Mouse (Mus musculus): ENCODE data around the gene 1600014C10Rik.

The 1600014C10Rik gene

DNA sequence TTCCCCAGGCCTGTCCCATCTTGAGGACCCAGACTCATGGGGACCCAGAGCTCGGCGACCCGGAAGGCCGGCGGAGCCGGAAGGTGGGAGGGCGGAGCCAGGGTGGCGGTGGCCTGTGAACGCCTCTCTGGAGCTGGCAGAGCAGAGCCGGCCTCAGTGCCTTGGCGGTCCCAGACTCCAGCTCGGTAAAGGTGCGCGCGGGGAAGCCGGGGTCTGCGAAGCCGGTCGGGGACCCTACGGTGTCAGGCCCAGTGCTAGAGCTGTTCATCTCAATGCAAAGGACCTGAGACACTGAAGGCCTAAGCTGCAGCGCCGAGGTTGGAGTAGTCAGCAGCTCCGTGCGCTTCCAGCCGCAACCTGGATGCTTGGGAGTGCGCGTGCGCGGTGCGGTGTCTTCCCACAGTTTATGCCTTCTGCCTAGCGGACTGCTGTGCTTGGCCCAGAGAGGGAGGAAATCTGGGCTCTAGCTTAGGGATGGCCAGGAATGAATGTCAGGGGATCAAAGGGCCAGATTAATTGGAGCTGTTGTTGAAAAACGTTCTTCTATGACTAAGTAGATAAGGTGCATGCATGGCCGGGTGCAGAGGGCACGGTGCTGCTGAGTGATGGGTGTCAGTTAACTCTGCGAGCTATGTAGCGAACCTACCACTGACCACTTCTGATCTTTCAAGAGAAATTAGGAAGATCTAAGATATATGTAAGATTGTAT is 846 bp downstream of the 1600014C10Rik start:
- peak in 1 of 2 experiments; percentile 63 for DNase-seq (ENCODE audit: low read depth in 1 of 2, low spot score in 2 of 2)

DNA sequence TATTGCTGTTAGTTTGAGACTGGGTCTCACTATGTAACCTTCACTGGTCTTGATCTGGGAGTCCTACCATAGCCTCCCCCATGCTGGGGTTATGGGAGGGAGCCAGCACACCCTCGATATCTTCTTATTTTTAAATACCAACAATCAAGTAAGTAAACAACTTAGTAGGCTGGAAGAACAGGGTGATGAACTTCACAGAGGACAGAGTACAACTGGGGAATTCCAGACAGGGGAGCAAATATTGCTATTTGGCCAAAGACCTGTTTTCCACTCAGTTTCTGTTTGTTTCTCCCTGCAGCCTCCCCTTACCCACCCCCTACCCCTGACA is 1.4 kb downstream of the 1600014C10Rik start:
- no peak for DNase-seq (ENCODE audit: low read depth in 1 of 2, low spot score in 2 of 2)

DNA sequence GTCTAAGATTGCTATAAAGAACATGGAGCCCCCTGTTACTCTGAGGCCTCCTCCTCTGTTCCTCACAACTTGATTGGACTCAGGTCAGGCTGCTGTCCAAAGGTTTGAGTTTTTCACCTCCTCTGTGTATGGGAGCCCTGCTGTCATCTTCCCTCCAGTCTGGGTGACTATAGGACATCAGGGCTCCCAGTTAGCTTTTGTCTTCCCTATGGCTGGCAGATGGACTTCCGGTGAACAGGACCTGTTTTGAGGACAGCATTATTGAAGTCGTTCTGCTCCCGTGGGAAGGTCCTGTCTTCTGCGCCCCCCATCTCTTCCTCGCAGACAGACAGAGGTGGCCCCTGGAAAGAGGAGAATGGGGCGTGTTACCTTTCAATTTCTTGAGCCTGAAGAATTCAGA is 1.8 kb downstream of the 1600014C10Rik start:
- no peak for DNase-seq (ENCODE audit: low read depth in 1 of 2, low spot score in 2 of 2)

DNA sequence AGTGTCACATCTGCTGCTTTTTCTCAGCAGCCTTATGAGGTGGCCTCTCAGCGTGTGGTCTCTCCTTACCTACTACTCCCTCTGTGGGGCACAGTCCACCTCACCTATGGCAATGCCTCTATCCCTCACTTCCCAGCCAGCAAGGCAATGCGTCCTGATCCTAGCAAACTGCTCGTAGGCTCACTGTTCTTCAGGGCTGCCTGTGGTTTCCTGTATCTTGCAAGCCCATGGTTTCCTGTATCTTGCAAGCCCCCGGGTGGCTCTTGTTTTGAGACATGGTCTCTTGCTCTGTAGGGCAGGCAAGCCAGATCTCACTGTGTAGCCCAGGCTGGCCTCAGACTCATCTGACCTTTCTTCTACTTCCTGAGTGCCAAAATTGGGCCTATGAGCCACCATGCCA is 3.8 kb downstream of the 1600014C10Rik start:
- DNase-seq (ENCODE audit: low read depth in 1 of 2, low spot score in 2 of 2): no peak

DNA sequence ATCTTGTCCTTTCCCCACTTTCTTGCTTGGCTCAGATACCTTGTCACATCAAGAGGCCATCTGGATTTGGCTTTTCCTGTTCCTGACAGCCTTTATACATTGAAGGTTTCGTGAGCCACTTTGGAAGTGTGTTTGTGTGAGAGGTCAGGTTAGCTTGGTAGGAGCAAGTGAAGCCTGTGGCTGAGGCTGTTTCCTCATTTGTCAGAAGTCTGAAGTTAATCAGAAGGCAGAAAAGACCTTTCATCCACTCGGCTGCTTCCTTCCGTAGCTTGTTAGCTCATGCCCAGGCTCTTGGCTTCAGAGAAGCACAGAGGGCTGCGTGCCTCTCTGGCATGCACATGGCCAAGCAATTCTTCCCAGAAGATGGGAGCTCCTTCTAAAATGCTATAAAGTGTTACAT is 4.8 kb downstream of the 1600014C10Rik start:
- no peak for DNase-seq (ENCODE audit: low read depth in 1 of 2, low spot score in 2 of 2)

DNA sequence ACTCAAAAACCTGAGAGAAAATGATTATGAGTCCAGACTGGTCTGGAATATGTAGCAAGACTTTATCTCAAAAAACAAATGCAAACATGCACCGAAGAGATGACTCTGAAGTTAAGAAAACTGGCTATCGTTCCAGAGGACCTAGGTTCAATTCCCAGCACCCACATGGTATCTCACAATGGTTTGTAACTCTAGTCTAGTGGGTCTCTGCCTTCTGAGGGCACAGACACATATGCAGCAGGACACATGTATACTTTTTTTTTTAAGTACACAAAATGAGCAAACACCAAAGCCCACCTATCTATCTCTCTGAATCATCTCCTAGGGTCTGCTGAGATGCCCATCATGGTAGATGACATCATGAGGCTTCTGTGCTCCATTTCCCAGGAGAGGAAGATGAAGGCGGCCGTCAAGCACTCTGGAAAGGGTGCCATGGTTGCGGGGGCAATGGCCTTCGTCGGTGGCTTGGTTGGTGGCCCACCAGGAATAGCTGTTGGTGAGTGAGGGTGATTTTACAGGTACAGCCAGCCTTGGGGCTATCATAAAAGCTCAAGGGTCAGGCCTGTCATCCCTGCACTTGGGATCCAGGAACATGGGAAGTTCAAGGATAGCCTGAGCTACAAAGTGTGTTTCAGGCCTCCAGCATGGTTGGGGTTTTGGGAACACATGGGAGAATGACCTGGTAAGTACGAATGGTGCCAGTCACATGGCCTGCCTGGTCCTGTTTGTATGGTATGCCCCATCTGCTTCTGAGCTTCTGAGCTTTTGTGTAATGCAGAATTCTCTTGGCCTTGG is 5.5 kb downstream of the 1600014C10Rik start:
- no peak for DNase-seq (ENCODE audit: low read depth in 1 of 2, low spot score in 2 of 2)

DNA sequence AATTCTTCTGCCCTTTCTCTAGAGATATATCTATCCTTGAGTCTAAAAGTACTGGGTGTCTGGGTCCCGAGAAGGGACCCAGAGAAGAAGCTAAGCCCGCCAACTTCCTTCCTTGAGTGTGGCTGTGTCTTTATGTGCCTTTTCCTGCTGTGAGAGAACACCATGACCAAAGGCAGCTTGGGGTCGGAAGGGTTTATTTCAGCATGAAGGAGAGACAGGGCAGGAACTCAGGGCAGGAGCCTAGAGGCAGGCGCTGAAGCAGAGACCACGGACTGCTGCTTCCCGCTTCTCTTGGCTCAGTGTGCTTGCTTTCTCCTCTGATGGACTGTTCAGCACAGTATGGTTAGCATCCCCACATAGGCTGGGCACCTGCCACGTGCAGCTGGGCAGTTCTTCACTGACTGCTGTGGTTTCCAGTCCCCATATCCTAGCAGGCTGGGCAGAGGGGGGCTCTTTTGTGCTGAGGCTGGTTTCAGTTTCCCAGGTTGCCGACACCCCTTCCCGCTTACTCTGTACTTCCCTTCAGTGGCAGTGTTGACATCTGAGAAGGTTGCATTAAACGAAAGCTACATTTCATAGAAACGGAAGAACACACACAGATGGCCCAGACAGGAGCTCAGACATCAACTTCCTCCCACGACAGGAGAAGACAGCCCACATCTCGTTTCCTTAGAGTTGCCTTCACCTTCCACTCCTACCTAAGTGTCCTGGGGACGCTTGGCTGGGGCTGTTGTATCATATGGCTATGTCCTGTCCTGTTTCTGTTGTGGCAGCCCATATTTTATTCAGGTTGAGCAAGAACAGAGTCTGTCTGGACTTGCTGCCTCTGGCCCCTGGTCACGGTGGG is 6.3 kb downstream of the 1600014C10Rik start:
- peak; percentile 54 to 55 for DNase-seq (ENCODE audit: low read depth in 1 of 2, low spot score in 2 of 2)

DNA sequence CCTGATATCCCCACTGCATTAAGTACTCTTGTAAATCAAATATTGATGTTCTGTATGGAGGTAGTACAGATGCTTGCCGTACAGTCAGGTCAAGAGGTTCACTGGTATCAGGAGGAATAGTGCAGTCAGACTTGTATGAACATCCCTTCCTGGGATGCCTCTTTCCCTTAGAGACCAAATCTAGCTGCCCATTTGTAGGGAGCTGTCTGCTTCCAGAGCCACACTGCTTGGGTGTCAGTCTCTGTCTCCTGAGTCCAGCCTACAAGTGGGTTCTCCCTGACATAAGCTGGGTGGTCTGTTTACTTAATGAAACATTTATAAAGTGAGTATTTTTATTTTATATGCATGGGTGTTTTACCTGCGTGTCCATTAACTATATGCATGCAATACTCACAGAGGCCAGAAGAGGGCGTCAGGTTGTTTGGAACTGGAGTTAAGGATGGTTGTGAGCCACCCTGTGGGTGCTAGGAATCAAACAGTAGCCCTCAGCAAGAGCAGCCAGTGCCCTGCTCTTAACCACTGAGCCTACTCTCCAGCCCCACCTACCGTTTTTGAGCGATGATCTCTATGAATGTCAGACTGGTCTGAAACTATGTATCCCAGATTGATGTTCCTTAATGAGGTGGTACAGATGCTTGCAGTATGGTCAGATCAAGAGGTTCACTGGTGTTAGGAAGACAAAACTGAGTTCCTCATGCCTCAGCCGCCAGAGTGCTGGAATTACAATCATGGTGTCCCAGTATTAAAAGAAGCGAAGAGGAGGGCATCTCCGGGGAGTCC is 7.2 kb downstream of the 1600014C10Rik start:
- no peak for DNase-seq (ENCODE audit: low read depth in 1 of 2, low spot score in 2 of 2)

DNA sequence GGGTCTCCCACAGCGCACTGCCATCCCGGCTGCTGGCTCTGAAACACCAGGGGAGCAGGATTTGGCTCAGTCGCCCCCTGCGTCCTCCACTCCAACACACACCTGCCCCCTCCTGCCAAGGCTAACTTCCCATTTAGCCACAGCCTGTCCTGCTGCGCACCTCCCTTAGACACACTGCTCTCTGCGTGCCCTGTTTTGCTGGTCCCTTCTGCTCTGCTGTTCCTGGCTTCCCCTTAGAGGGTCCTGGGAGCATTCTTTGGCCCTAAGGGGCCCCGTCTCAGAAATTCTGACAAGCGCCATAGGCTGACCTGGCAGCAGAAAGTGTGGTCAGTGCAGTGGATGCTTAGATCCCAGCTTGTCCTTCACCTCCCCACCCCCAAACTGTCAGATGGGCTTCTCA is 8.1 kb downstream of the 1600014C10Rik start:
- no peak for DNase-seq (ENCODE audit: low read depth in 1 of 2, low spot score in 2 of 2)

DNA sequence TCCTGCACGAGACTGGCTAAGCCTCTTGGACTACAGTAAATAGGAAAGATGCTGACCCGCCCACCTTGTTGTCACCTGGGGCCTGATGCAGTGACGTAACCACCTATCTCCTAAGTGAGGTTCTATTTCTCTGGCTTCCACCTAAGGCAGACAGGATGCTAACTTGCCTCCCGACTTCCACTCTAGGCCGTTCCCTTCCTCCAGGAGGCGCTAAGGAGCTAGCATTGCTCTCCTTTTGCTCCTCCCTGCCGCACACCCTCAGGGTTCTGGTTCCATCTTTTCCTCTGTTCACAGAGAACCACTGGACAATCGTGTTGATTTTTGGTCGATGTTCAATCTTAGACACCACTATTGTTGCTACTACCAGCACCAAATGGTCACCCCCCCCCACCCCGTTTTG is 8.6 kb downstream of the 1600014C10Rik start:
- DNase-seq (ENCODE audit: low read depth in 1 of 2, low spot score in 2 of 2): no peak

DNA sequence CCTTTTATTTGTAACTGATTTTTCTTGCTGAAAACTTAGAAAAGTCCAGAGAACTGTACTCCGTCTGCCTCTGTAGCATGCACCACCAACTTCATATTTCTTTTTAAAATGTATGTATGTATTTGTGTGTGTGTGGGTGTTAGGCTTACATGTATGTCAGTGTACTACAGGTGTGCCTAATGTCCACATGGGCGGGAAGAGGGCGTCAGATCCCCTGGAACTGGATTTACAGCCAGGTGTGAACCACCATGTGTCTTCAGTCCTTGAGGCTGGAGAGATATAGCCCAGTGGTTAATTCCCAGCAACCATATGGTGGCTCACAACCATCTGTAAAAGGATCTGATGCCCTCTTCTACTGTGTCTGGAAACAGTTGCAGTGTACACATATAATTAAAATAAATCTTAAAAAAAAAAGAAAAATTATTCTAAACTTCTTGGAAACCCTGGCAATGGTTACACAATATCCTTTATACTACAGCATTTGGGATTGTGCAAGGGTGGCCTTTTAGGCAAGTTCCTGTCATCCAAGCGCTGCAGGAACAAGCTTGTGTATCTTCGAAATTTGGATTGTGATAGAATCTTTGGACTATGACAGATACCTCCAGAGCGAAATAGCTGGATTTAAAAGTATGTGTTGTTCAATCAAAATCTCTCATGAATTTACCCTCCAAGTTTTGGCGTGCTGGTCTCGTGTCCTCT is 17.0 kb downstream of the 1600014C10Rik start:
- no peak for DNase-seq (ENCODE audit: low read depth in 1 of 2, low spot score in 2 of 2)

DNA sequence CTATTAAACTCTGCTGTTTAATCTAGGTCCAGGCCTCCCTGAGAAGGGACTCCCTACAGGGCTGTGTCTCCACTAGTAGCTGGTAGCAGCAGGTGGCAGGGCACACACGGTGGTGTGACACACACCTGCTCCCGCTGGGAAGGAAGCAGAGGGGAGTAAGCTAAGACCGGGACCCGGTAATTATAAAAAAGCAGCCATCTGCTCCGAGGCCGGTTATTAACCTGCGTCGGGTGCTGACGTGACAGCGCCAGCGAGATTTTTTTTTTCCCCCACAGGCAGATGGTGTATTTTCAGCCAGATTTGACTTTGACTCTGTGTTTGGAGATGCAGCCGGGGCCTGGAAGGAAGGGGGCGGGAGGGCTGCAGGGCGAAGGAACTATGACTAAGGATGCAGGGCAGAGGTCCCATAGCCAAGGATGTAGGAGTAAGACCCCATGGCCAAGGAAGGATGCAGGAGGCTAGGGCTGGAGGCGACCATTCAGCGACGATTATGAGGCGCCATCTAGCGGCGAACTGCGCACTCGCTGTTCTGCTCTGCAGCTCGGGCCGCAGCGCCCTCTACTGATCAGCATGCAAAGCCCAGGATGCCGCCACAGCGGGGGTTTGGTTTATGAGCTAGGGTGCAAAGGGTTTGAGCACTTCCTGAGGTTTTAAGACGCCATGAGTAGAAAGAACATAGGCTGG is 17.7 kb downstream of the 1600014C10Rik start:
- peak; percentile 57 to 75 for DNase-seq (ENCODE audit: low read depth in 1 of 2, low spot score in 2 of 2)

DNA sequence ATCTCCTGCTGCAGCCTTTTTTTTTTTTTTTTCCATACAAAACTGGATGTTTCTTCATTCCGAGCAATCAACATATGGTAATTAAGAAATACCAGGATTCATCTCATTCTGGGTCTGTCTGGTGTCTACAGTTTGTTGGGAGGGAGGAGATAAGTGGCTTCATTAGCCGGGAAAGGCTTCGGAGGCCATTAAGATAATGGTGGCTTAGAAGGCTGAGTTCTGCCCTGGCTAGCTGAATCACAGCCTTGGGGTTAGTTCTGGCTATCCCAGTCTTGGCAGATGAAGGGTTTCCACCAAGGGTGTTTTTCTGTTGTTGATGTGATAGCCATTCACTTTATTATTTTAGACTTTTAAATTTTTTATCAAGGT is 18.3 kb downstream of the 1600014C10Rik start:
- no peak for DNase-seq (ENCODE audit: low read depth in 1 of 2, low spot score in 2 of 2)

DNA sequence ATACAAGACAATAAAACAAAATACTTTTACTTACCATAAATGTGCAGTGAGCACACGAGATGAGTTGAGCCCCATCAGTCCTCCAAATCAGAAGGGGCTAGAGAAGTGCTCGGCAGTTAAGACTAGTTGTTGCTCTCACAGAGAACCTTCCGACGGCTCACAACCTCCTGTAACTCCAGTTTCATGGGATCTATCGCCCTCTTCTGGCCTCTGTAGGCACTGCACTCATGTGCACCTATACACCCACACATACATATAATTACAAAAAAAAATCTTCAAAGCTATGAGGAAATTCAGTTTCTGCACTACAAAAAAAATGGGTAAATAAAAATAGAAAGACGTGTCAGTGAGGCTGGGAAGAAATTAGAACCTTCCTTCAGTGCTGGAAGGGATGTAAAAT is 21.3 kb downstream of the 1600014C10Rik start:
- no peak for DNase-seq (ENCODE audit: low read depth in 1 of 2, low spot score in 2 of 2)

DNA sequence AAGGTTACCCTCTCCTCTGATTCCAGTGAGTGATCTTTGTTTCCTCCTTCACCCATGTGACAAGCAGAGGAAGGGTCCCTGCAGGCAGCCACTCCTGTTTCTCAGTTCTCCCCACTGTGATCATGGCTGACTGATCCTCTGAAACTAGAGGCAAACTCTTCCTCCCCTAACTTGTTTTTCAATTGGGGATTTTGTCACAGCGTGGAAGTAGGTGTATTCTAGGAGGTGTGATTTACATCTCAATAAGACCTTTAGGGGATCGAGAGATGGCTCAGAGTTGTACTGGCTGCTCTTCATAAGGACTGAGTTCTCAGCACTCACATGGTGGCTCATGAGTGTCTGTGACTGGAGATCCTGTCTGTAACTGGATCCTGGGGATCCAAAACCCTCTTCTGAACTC is 22.8 kb downstream of the 1600014C10Rik start:
- DNase-seq (ENCODE audit: low read depth in 1 of 2, low spot score in 2 of 2): no peak

DNA sequence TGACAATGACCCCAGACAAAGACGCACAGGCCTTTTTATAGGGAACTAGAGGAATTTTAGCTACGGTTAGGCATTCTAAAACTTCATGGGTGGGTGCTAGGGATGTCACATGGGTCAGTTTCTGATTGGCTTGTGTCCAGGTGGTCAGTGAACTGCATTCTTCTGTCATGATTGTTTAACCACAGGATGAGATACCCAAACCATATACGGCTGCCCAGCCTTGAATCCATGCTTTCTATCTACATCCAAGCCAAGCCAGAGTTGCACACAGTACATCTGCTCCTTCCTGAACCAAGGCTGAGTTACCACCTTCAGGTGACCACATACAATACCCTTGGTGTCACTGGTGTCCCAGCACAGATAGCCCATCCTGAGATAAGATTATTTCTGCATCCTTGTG is 23.5 kb downstream of the 1600014C10Rik start:
- no peak for DNase-seq (ENCODE audit: low read depth in 1 of 2, low spot score in 2 of 2)

DNA sequence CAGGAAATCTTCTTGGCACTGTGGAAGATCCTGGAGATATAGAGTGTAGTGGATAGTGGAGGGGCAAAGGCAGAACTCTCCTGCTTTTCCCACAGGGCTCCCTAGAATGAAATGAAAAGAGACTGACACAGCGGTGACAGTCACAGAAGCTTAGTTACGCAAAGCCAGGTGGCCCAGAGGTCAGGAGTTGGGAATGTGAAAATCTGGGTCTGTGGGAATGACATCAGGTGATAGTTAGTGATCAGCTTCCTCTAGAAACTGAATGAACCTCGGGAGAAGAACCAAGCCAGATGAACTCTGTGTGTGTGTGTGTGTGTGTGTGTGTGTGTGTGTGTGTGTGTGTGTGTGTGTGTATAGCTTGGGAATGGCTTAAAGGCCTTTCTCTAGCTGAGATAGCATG is 26.0 kb downstream of the 1600014C10Rik start:
- DNase-seq (ENCODE audit: low read depth in 1 of 2, low spot score in 2 of 2): no peak

DNA sequence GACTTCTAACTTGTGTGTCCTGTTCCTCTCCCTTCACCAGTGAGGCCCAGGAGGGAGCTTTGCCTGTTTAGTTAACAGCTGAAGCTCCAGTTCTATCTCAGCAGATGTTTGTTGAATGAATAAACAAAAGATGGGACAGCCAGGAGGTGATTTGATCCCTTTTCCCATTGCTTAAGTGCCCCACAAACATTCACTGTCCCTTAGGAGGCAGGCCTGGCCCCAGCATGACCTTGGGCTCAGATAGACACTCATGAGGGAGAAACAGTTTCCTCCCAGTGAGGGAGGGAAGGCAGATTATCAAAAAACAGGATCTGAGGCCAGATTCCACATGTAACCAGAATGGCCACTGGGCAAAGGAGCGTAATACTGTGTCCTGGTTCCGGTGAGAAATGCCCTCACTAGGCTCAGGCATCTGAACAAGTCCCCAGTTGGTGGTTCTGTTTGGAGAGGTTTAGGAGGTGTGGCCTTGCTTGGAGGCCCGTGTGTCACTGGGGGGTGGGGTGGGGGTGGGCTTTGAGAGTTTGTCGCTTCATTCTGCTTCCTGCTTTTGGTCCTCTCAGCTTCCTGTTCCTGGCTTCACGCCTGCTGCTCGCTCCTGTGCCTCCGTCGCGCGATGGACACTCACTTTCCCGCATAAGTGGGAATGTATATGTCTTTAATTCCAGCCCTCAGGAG is 26.6 kb downstream of the 1600014C10Rik start:
- no peak for DNase-seq (ENCODE audit: low read depth in 1 of 2, low spot score in 2 of 2)

DNA sequence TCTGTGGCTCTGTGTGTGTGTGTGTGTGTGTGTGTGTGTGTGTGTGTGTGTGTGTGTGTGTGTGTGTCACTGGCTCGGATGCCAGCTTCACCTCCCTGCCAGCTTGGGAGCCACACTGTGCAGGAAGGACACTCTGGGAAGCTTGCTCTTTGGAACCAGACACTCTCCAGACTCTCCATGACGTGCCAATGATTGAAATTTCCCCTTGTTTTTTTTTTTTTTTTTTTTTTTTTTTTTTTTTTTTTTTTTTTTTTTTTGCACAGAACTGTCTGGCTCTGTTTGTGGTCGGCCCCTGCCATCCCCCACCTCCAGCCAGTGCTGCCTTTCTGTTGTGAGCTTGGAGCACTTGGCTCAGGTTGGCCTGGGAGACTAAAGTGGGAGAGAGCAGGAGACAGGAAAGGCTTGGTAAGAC is 29.6 kb downstream of the 1600014C10Rik start:
- no peak for DNase-seq (ENCODE audit: low read depth in 1 of 2, low spot score in 2 of 2)
